Mouse (Mus musculus) heart, postnatal 10 days (tissue): Measurements from ENCODE around the gene Gm3409. TPM values are rescaled to one million over a fixed set of nuclear protein-coding genes. Genes with fewer than 3 reads are reported as not detected.

ENCODE experiments used
- total RNA-seq, 2 experiments: library from RNA; stranded (reverse); gene quantifications; 2 replicates each; pipeline ENCODE4 v1.2.3; 2021

Gene Gm3409
- total RNA-seq, 2 experiments from 2014 or later, result not detected

Other genes starting within 250 kb of the Gm3409 start
- gene Wasf3, start 152.7 kb upstream of the Gm3409 start, total RNA-seq, result under 1 TPM; 0.50 to 0.53 TPM
- gene Gm6408, start 55.7 kb upstream of the Gm3409 start, total RNA-seq, result not detected
- gene Gm6370, start 46.3 kb upstream of the Gm3409 start, total RNA-seq, result not detected
- not detected for gene 4930449I24Rik, start 35.2 kb upstream of the Gm3409 start, total RNA-seq
- gene Gm3402, start 23.5 kb upstream of the Gm3409 start, total RNA-seq, result not detected
- gene Gm3404, start 11.8 kb upstream of the Gm3409 start, total RNA-seq, result not detected
- not detected for gene Gm3415, start 18.5 kb downstream of the Gm3409 start, total RNA-seq
- not detected for gene Gpr12, start 47.6 kb downstream of the Gm3409 start, total RNA-seq